Mouse (Mus musculus): ENCODE measurements around the gene Supt5. TPM values are rescaled to one million over a fixed set of nuclear protein-coding genes. Genes with fewer than 3 reads are reported as not detected.

The Supt5 gene
- polyA plus RNA-seq, 1 experiment from 2014 or later: 77.1 TPM

- no peaks in the 10 kb centered on the region for H3K4me1 ChIP-seq (ENCODE audit: control insufficient read depth, insufficient read depth, low read length)
- peaks cover 38% of the 10 kb centered on the region for H3K36me3 ChIP-seq (ENCODE audit: control insufficient read depth, insufficient read depth, low read length)
- no peak for ATAC-seq
- no peaks in the 10 kb centered on the region for H3K27me3 ChIP-seq (replicated peaks; ENCODE audit: control insufficient read depth, insufficient read depth, low read length)
- no peak overlapping the region for H3K27ac ChIP-seq (ENCODE audit: low read length)
- H3K4me3 ChIP-seq (ENCODE audit: low read length): no peak overlapping the region
- WGBS: 92% methylated on average over 17 of the region's 17 CpGs
- no peaks in the 10 kb centered on the region for H3K9me3 ChIP-seq (ENCODE audit: control insufficient read depth, low read length)
- no peak overlapping the region for H3K4me2 ChIP-seq (ENCODE audit: low read depth, low read length)
- no peak overlapping the region for H3K9ac ChIP-seq (ENCODE audit: low read depth, low read length)
Observed at GRCm38 (mm10) chr7:28318714-28319113, 19.8 kb downstream of the Supt5 start.

GRCm38 (mm10) chr7:28318036-28318435 is 20.5 kb downstream of the Supt5 start:
- H3K9ac ChIP-seq (ENCODE audit: low read depth, low read length): no peak overlapping the region
- no peaks in the 10 kb centered on the region for H3K4me1 ChIP-seq (ENCODE audit: control insufficient read depth, insufficient read depth, low read length)
- H3K9me3 ChIP-seq (ENCODE audit: control insufficient read depth, low read length): no peaks in the 10 kb centered on the region
- no peak for ATAC-seq
- H3K27me3 ChIP-seq (replicated peaks; ENCODE audit: control insufficient read depth, insufficient read depth, low read length): no peaks in the 10 kb centered on the region
- WGBS: 85% methylated on average over 3 of the region's 3 CpGs
- H3K36me3 ChIP-seq (ENCODE audit: control insufficient read depth, insufficient read depth, low read length): peaks cover 37% of the 10 kb centered on the region
- H3K4me2 ChIP-seq (ENCODE audit: low read depth, low read length): no peak overlapping the region
- H3K4me3 ChIP-seq (ENCODE audit: low read length): no peak overlapping the region
- H3K27ac ChIP-seq (ENCODE audit: low read length): no peak overlapping the region

- Histone ChIP-seq H3K9me3 (ENCODE audit: control insufficient read depth, low read length) (no peaks in the 10 kb centered on the region), H3K9ac (ENCODE audit: low read depth, low read length) (peak within 1 kb of the TSS; percentile 92), H3K4me1 (ENCODE audit: control insufficient read depth, insufficient read depth, low read length) (peaks cover 8% of the 10 kb centered on the region), H3K4me3 (ENCODE audit: low read length) (peak within 1 kb of the TSS; percentile 80), H3K36me3 (ENCODE audit: control insufficient read depth, insufficient read depth, low read length) (peaks cover 18% of the 10 kb centered on the region), H3K27ac (ENCODE audit: low read length) (peak within 1 kb of the TSS; percentile 69), H3K27me3 (replicated peaks; ENCODE audit: control insufficient read depth, insufficient read depth, low read length) (no peaks in the 10 kb centered on the region), H3K4me2 (ENCODE audit: low read depth, low read length) (peak within 1 kb of the TSS; percentile 84)
- under 1% methylated on average over 43 of the region's 45 CpGs for WGBS
- peak; percentile 97 for ATAC-seq
Observed at GRCm38 (mm10) chr7:28311926-28312543, 26.5 kb downstream of the Supt5 start, which contains the start of gene Timm50. TSS of gene Timm50 (minus strand) at chr7:28312072.

GRCm38 (mm10) chr7:28311151-28311925 is 27.2 kb downstream of the Supt5 start:
- no peaks in the 10 kb centered on the region for H3K27me3 ChIP-seq (replicated peaks; ENCODE audit: control insufficient read depth, insufficient read depth, low read length)
- H3K36me3 ChIP-seq (ENCODE audit: control insufficient read depth, insufficient read depth, low read length): peaks cover 17% of the 10 kb centered on the region
- H3K9ac ChIP-seq (ENCODE audit: low read depth, low read length): peak overlapping the region; percentile 92
- H3K4me3 ChIP-seq (ENCODE audit: low read length): peak overlapping the region; percentile 80
- peak overlapping the region; percentile 69 for H3K27ac ChIP-seq (ENCODE audit: low read length)
- H3K4me1 ChIP-seq (ENCODE audit: control insufficient read depth, insufficient read depth, low read length): peaks cover 8% of the 10 kb centered on the region
- peak; percentile 69 for ATAC-seq
- WGBS: 3% methylated on average over 35 of the region's 35 CpGs
- H3K4me2 ChIP-seq (ENCODE audit: low read depth, low read length): peak overlapping the region; percentile 75
- no peaks in the 10 kb centered on the region for H3K9me3 ChIP-seq (ENCODE audit: control insufficient read depth, low read length)

- WGBS: 51% methylated on average over 9 of the region's 9 CpGs
- no peak overlapping the region for H3K9ac ChIP-seq (ENCODE audit: low read depth, low read length)
Observed at GRCm38 (mm10) chr7:28309737-28310136, 28.8 kb downstream of the Supt5 start.

GRCm38 (mm10) chr7:28306216-28306615 is 32.3 kb downstream of the Supt5 start:
- H3K9me3 ChIP-seq (ENCODE audit: control insufficient read depth, low read length): no peaks in the 10 kb centered on the region
- H3K36me3 ChIP-seq (ENCODE audit: control insufficient read depth, insufficient read depth, low read length): peaks cover 21% of the 10 kb centered on the region
- peaks cover 11% of the 10 kb centered on the region for H3K27me3 ChIP-seq (replicated peaks; ENCODE audit: control insufficient read depth, insufficient read depth, low read length)
- H3K9ac ChIP-seq (ENCODE audit: low read depth, low read length): no peak overlapping the region
- H3K4me3 ChIP-seq (ENCODE audit: low read length): no peak overlapping the region
- no peak overlapping the region for H3K4me2 ChIP-seq (ENCODE audit: low read depth, low read length)
- 94% methylated on average over 8 of the region's 8 CpGs for WGBS
- H3K27ac ChIP-seq (ENCODE audit: low read length): no peak overlapping the region
- H3K4me1 ChIP-seq (ENCODE audit: control insufficient read depth, insufficient read depth, low read length): peaks cover 18% of the 10 kb centered on the region
- no peak for ATAC-seq

More at GRCm38 (mm10) chr7:28309737-28310136, 28.8 kb downstream of the Supt5 start:
- Histone ChIP-seq H3K36me3 (ENCODE audit: control insufficient read depth, insufficient read depth, low read length) (peaks cover 21% of the 10 kb centered on the region), H3K9me3 (ENCODE audit: control insufficient read depth, low read length) (no peaks in the 10 kb centered on the region), H3K27ac (ENCODE audit: low read length) (no peak overlapping the region), H3K27me3 (replicated peaks; ENCODE audit: control insufficient read depth, insufficient read depth, low read length) (no peaks in the 10 kb centered on the region), H3K4me3 (ENCODE audit: low read length) (no peak overlapping the region), H3K4me2 (ENCODE audit: low read depth, low read length) (no peak overlapping the region), H3K4me1 (ENCODE audit: control insufficient read depth, insufficient read depth, low read length) (peaks cover 8% of the 10 kb centered on the region)
- ATAC-seq: no peak

- no peak overlapping the region for H3K9ac ChIP-seq (ENCODE audit: low read depth, low read length)
- H3K27ac ChIP-seq (ENCODE audit: low read length): no peak overlapping the region
- peaks cover 13% of the 10 kb centered on the region for H3K4me1 ChIP-seq (ENCODE audit: control insufficient read depth, insufficient read depth, low read length)
- peaks cover 21% of the 10 kb centered on the region for H3K36me3 ChIP-seq (ENCODE audit: control insufficient read depth, insufficient read depth, low read length)
- no peaks in the 10 kb centered on the region for H3K9me3 ChIP-seq (ENCODE audit: control insufficient read depth, low read length)
- no peak for ATAC-seq
- 89% methylated on average over 10 of the region's 10 CpGs for WGBS
- peaks cover 16% of the 10 kb centered on the region for H3K27me3 ChIP-seq (replicated peaks; ENCODE audit: control insufficient read depth, insufficient read depth, low read length)
- H3K4me3 ChIP-seq (ENCODE audit: low read length): no peak overlapping the region
- H3K4me2 ChIP-seq (ENCODE audit: low read depth, low read length): no peak overlapping the region
Observed at GRCm38 (mm10) chr7:28305641-28306040, 32.9 kb downstream of the Supt5 start.

GRCm38 (mm10) chr7:28301616-28302433 is 36.7 kb downstream of the Supt5 start, which contains the start of gene Dll3:
TSS of gene Dll3 (minus strand) at chr7:28302238.
- Histone ChIP-seq H3K36me3 (ENCODE audit: control insufficient read depth, insufficient read depth, low read length) (peaks cover 13% of the 10 kb centered on the region; the same call in 1 of the 2 replicates), H3K27me3 (replicated peaks; ENCODE audit: control insufficient read depth, insufficient read depth, low read length) (peaks cover 37% of the 10 kb centered on the region), H3K4me2 (ENCODE audit: low read depth, low read length) (peak within 1 kb of the TSS; percentile 61), H3K27ac (ENCODE audit: low read length) (no peak within 1 kb of the TSS), H3K9me3 (ENCODE audit: control insufficient read depth, low read length) (no peaks in the 10 kb centered on the region), H3K4me3 (ENCODE audit: low read length) (peak within 1 kb of the TSS; percentile 37), H3K4me1 (ENCODE audit: control insufficient read depth, insufficient read depth, low read length) (peaks cover 14% of the 10 kb centered on the region), H3K9ac (ENCODE audit: low read depth, low read length) (peak within 1 kb of the TSS; percentile 56)
- peak; percentile 62 for ATAC-seq
- WGBS: 2% methylated on average over 30 of the region's 30 CpGs
